Mouse (Mus musculus) liver, adult 2 months (tissue): ENCODE measurements around the gene Fbxl21. TPM values are rescaled to one million over a fixed set of nuclear protein-coding genes. Genes with fewer than 3 reads are reported as not detected.

Experiments
- DNase-seq: peaks from one replicate; pipeline ENCODE4 v3.0.0-alpha.2; 2011; ENCODE audit warnings: low read depth, low spot score; ENCODE audit errors: extremely low read depth
- H3K27ac ChIP-seq: fragments of 200-500 bp; replicated peaks from 2 replicates; pipeline ENCODE4 v1.5.1; 2012; ENCODE audit warnings: low read depth, mild to moderate bottlenecking, control low read depth, inconsistent platforms, low read length; ENCODE audit not compliant: insufficient read depth
- H3K27me3 ChIP-seq: fragments of 200-500 bp; 2 replicates; pipeline ENCODE4 v1.6.1; 2012; ENCODE audit warnings: mild to moderate bottlenecking, moderate library complexity, low read length, inconsistent platforms; ENCODE audit not compliant: control insufficient read depth, insufficient read depth
- H3K36me3 ChIP-seq: fragments of 200-500 bp; 2 replicates; pipeline ENCODE4 v1.6.1; 2012; ENCODE audit warnings: low read length, inconsistent platforms; ENCODE audit not compliant: control insufficient read depth, insufficient read depth
- H3K4me1 ChIP-seq: fragments of 200-500 bp; 2 replicates; pipeline ENCODE4 v1.6.1; 2011; ENCODE audit warnings: low read length; ENCODE audit not compliant: control insufficient read depth, insufficient read depth
- H3K4me3 ChIP-seq: fragments of 200-500 bp; 2 replicates; pipeline ENCODE4 v1.5.1; 2011; ENCODE audit warnings: low read depth, mild to moderate bottlenecking, control low read depth, low read length, moderate library complexity; ENCODE audit not compliant: insufficient read depth
- H3K79me2 ChIP-seq: fragments of 200-500 bp; 2 replicates; pipeline ENCODE4 v1.6.1; 2012; ENCODE audit warnings: inconsistent platforms, mild to moderate bottlenecking, low read length, moderate library complexity; ENCODE audit not compliant: control insufficient read depth, insufficient read depth
- H3K9ac ChIP-seq: fragments of 200-500 bp; 2 replicates; pipeline ENCODE4 v1.6.1; 2012; ENCODE audit warnings: low read depth, mild to moderate bottlenecking, control low read depth, inconsistent platforms, low read length
- CTCF ChIP-seq: fragments of 200-500 bp; IDR thresholded peaks from 2 replicates; pipeline ENCODE4 v1.5.1; 2011; ENCODE audit warnings: low read depth, low read length, control low read depth
- POLR2A ChIP-seq: fragments of 200-500 bp; IDR thresholded peaks from 2 replicates; pipeline ENCODE4 v1.6.1; 2011; ENCODE audit warnings: low read length, control low read depth; ENCODE audit not compliant: insufficient read depth; ENCODE audit errors: extremely low read depth
- WGBS: fragments of 180-500 bp; shearing (Covaris S2); methylation state at CpG from one replicate; pipeline ENCODE4 v1.1.7; 2018; 5-methylcytosine and 5-hydroxymethylcytosine counted together
- polyA plus RNA-seq: library from polyadenylated mRNA; depleted of rRNA; stranded (reverse); fragments of >200 nt; gene quantifications from 2 replicates; pipeline ENCODE4 v1.2.3, GENCODE M21; 2012
- total RNA-seq: library from RNA; depleted of rRNA; stranded (reverse); fragments of >200 nt; gene quantifications from 2 replicates; pipeline ENCODE4 v1.2.3, GENCODE M21; 2014

The Fbxl21 gene
- total and polyA plus RNA-seq, 2 experiments = 2.4 to 2.8 TPM

DNA sequence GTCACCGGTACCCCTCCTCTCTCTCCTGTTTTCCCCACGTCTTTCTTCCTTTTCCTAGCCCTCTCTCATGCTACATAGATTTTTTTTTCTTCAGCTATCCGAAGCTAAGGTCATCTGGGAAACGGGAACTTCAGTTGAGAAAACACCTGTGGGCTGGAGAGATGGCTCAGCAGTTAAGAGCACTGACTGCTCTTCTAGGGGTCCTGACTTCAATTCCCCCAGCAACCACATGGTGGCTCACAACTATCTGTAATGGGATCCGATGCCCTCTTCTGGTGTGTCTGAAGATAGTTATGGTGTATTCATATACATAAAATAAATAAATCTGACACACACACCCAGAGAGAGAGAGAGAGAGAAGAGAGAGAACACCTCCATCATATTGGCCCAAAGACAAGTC, 13.3 kb downstream of the Fbxl21 start:
- no peaks in the 10 kb centered on the region for H3K4me1 ChIP-seq
- H3K79me2 ChIP-seq = no peaks in the 10 kb centered on the region
- no peak overlapping the region for H3K4me3 ChIP-seq
- DNase-seq = no peak
- H3K27me3 ChIP-seq = no peaks in the 10 kb centered on the region
- 78% methylated on average over 5 of the region's 5 CpGs for WGBS
- H3K9ac ChIP-seq = no peak overlapping the region
- TF ChIP-seq CTCF (peak; percentile 20; the same call in 1 of the 2 replicates), POLR2A (no peak)
- H3K36me3 ChIP-seq = no peaks in the 10 kb centered on the region
- H3K27ac ChIP-seq = no peak overlapping the region

DNA sequence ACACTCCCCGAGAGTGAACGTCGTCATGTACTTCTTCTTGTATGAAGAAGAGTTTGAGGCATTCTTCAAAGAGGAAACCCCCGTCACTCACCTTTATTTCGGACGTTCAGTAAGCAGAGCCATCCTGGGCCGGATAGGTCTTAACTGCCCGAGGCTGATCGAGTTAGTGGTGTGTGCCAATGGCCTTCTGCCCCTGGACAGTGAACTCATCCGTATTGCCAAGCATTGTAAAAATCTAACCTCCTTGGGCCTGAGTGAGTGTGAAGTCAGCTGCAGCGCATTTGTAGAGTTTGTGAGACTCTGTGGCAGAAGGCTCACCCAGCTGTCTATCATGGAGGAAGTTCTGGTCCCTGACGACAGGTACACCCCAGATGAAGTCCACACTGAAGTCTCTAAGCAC, 14.8 kb downstream of the Fbxl21 start:
- TF ChIP-seq CTCF = no peak
- TF ChIP-seq POLR2A = no peak
- WGBS = 80% methylated on average over 12 of the region's 12 CpGs
- H3K9ac ChIP-seq = no peak overlapping the region

DNA sequence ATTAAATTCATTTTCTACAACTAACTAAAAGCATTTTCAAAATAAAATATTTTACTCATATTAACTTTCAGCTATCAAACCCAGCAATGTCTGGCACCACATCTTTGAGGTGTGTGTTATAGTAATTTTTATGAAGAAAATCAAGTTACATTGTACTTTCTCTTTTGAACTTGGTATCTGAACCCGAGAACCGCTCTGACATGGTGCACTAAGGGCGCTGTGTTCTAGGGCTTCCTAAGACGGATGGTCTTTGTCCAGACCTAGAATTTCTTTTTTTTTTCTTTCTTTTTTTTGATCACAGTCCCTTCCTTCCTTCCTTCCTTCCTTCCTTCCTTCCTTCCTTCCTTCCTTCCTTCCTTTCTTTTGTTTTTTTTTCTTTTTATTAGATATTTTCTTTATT, 17.6 kb downstream of the Fbxl21 start:
- no peaks in the 10 kb centered on the region for H3K36me3 ChIP-seq
- H3K4me3 ChIP-seq = no peak overlapping the region
- H3K27me3 ChIP-seq = no peaks in the 10 kb centered on the region
- TF ChIP-seq CTCF = no peak
- no peak for TF ChIP-seq POLR2A
- no peak overlapping the region for H3K27ac ChIP-seq
- H3K4me1 ChIP-seq = no peaks in the 10 kb centered on the region
- no peak for DNase-seq
- WGBS = 97% methylated on average over 4 of the region's 4 CpGs
- H3K9ac ChIP-seq = no peak overlapping the region
- H3K79me2 ChIP-seq = no peaks in the 10 kb centered on the region

More for the DNA sequence above, 14.8 kb downstream of the Fbxl21 start:
- no peaks in the 10 kb centered on the region for H3K79me2 ChIP-seq
- H3K4me1 ChIP-seq = no peaks in the 10 kb centered on the region
- H3K4me3 ChIP-seq = no peak overlapping the region
- no peaks in the 10 kb centered on the region for H3K36me3 ChIP-seq
- no peak overlapping the region for H3K27ac ChIP-seq
- no peaks in the 10 kb centered on the region for H3K27me3 ChIP-seq
- peak; percentile 37 for DNase-seq

DNA sequence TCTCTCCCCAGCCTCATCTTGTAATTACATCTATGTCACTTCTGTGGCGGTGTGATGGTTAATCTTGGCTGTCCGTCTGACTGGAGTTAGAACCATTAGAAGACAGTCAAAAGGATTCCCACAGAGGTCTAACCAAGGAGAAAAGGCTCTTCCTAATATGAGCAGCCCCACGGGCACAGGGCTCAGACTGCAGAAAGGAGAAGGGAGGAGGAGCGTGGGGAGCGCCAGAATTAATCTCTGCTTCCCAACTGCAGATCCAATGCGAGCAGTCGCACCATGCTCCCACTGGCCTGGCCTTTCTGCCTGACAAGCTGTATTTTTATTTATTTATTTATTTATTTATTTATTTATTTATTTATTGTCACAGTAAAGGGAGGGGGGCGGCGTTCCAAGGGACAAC, 21.5 kb downstream of the Fbxl21 start:
- no peak for DNase-seq
- Histone ChIP-seq H3K36me3 (no peaks in the 10 kb centered on the region; the same call in 1 of the 2 replicates), H3K9ac (no peak overlapping the region), H3K79me2 (no peaks in the 10 kb centered on the region), H3K27ac (no peak overlapping the region), H3K4me3 (no peak overlapping the region), H3K27me3 (no peaks in the 10 kb centered on the region), H3K4me1 (peaks cover 5% of the 10 kb centered on the region; the same call in 1 of the 2 replicates)
- WGBS = 89% methylated on average over 9 of the region's 9 CpGs
- no peak for TF ChIP-seq CTCF
- TF ChIP-seq POLR2A = no peak

DNA sequence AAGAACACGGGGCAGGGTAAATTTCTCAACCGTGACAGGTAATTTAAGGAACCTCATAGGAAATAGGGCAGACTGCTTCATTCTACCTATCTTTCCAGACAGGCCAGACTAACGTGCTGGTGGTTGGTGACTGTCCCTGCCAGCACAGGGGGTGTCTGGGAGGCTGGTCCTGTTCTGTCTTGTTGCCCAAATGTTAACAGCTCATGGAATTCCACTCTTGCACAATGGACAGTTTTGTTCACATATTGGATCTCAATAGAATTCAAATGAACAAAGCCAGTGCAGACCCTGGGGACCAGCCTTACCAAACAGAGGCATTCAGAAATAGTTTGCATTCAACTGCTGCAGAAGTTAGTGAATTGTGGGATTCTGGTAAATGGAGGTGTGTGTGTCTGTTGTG, 22.7 kb downstream of the Fbxl21 start:
- no peaks in the 10 kb centered on the region for H3K79me2 ChIP-seq
- H3K9ac ChIP-seq = no peak overlapping the region
- no peaks in the 10 kb centered on the region; the same call in 1 of the 2 replicates for H3K36me3 ChIP-seq
- H3K27me3 ChIP-seq = no peaks in the 10 kb centered on the region
- peaks cover 15% of the 10 kb centered on the region for H3K4me1 ChIP-seq
- 73% methylated on average over 3 of the region's 3 CpGs for WGBS
- TF ChIP-seq POLR2A = no peak
- TF ChIP-seq CTCF = no peak
- DNase-seq = no peak
- no peak overlapping the region for H3K27ac ChIP-seq
- H3K4me3 ChIP-seq = no peak overlapping the region

DNA sequence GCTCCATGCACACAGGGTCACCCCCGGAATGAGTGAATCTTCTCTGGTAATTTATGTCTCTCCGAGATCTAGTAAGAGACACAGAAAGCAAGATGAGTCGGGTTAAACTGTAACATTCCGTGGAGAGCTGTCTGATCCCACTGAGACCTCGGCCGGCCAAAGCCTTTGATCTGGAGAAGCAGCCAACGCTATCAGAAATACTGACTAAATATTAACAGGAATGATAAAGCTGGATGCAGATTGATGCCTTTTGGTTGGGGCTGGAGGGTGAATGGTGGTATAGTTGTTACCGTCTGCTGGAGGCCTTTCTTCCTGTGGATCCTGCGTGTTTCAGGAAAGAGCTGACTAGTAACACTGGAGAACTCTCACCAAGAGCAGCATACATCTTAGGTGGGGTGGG, 26.1 kb downstream of the Fbxl21 start, which contains the start of gene Lect2:
Gene Lect2, minus strand, starts transcription at position 102 of the 400 bp plus-strand sequence.
- peak; percentile 89 for DNase-seq
- Histone ChIP-seq H3K4me1 (peaks cover 20% of the 10 kb centered on the region), H3K27ac (peak within 1 kb of the TSS; percentile 40), H3K9ac (peak within 1 kb of the TSS; percentile 12), H3K79me2 (no peaks in the 10 kb centered on the region), H3K36me3 (no peaks in the 10 kb centered on the region; the same call in 1 of the 2 replicates), H3K27me3 (no peaks in the 10 kb centered on the region), H3K4me3 (peak within 1 kb of the TSS; percentile 44)
- TF ChIP-seq CTCF (no peak), POLR2A (no peak)
- 28% methylated on average over 9 of the region's 9 CpGs for whole genome bisulfite sequencing
